15 mouse cellular contexts compared by ENCODE assay signal in genomic region chr12:5254246-5254982, GRCm38 (mm10).
A peak's percentile ranks its signal among the peaks of the same experiment; 100 is the strongest.
DNase-seq lines count a peak whose midpoint lies in the region; ATAC-seq lines count a peak whose summit lies in the region.
"Had no signal": no experiment of that assay in that cellular context is flagged by ENCODE, and none has a peak within 500 bp of the region (broad histone marks: within the 10 kb centered on the region; RNA-seq: fewer than 3 reads in every experiment).

No protein-coding gene starts in this region.

- H3K27ac ChIP-seq in forebrain, embryonic 14.5 days (ENCODE audit: low read depth, low read length) = 0 out of 2 replicates have a peak overlapping the region, but pooled peaks have one; percentile 67
- H3K27ac ChIP-seq in forebrain, embryonic 15.5 days (replicated peaks) = no peak overlapping the region
- H3K27ac ChIP-seq in intestine, embryonic 16.5 days (ENCODE audit: low read length) = peak overlapping the region; percentile 55
- H3K27ac ChIP-seq in kidney, embryonic 14.5 days (ENCODE audit: low read depth, low read length) = no peak overlapping the region
- H3K27ac ChIP-seq: lung, embryonic 15.5 days had no signal

- H3K4me3 ChIP-seq in forebrain, embryonic 14.5 days (ENCODE audit: low read depth, low read length) = no peak overlapping the region
- no peak overlapping the region for H3K4me3 ChIP-seq in forebrain, embryonic 15.5 days
- H3K4me3 ChIP-seq in intestine, embryonic 16.5 days (ENCODE audit: low read length) = no peak overlapping the region
- H3K4me3 ChIP-seq in kidney, embryonic 14.5 days (ENCODE audit: low read length) = no peak overlapping the region
- H3K4me3 ChIP-seq: limb, embryonic 12.5 days; lung, embryonic 15.5 days had no signal

- ATAC-seq in forebrain, embryonic 14.5 days = no peak
- no peak for ATAC-seq in forebrain, embryonic 15.5 days (replicated peaks)
- peak; percentile 47 for ATAC-seq in intestine, embryonic 16.5 days
- no peak for ATAC-seq in kidney, embryonic 14.5 days (ENCODE audit: low FRiP score, low TSS enrichment)
- ATAC-seq: activated CD4-positive, CD25-positive, alpha-beta regulatory T cell, adult 4 months; CD4-positive, CD25-positive, alpha-beta regulatory T cell, adult 4 months had no signal

- no peak overlapping the region for H3K4me2 ChIP-seq in forebrain, embryonic 14.5 days (ENCODE audit: low read length)
- H3K4me2 ChIP-seq in forebrain, embryonic 15.5 days (replicated peaks) = no peak overlapping the region
- H3K4me2 ChIP-seq in intestine, embryonic 16.5 days (ENCODE audit: low read depth, low read length) = no peak overlapping the region
- no peak overlapping the region for H3K4me2 ChIP-seq in kidney, embryonic 14.5 days (replicated peaks; ENCODE audit: low read depth, low read length)
- H3K4me2 ChIP-seq: limb, embryonic 12.5 days; lung, embryonic 15.5 days had no signal

- no peaks in the 10 kb centered on the region for H3K9me3 ChIP-seq in forebrain, embryonic 14.5 days (replicated peaks; ENCODE audit: control insufficient read depth, low read length)
- no peaks in the 10 kb centered on the region for H3K9me3 ChIP-seq in forebrain, embryonic 15.5 days
- no peaks in the 10 kb centered on the region for H3K9me3 ChIP-seq in intestine, embryonic 16.5 days (ENCODE audit: control insufficient read depth, low read length)
- H3K9me3 ChIP-seq in kidney, embryonic 14.5 days (ENCODE audit: control insufficient read depth, low read length) = no peaks in the 10 kb centered on the region
- H3K9me3 ChIP-seq: limb, embryonic 12.5 days; lung, embryonic 15.5 days had no signal

- intact Hi-C loops in gastrocnemius, postnatal 14 days (cut with DNase I; ENCODE audit: low total_unique reads) = no loop called here

- 90% methylated on average over 4 of the region's 4 CpGs for WGBS in forebrain, embryonic 14.5 days
- WGBS in forebrain, embryonic 15.5 days = 91% methylated on average over 4 of the region's 4 CpGs
- WGBS in intestine, embryonic 16.5 days = 66% methylated on average over 4 of the region's 4 CpGs
- WGBS in kidney, embryonic 14.5 days = 76% methylated on average over 4 of the region's 4 CpGs

- peaks cover 28% of the 10 kb centered on the region for H3K4me1 ChIP-seq in forebrain, embryonic 14.5 days (ENCODE audit: control insufficient read depth, insufficient read depth, low read length)
- peaks cover 35% of the 10 kb centered on the region for H3K4me1 ChIP-seq in forebrain, embryonic 15.5 days
- H3K4me1 ChIP-seq in intestine, embryonic 16.5 days (ENCODE audit: control insufficient read depth, insufficient read depth, low read length) = peaks cover 22% of the 10 kb centered on the region
- peaks cover under 1% of the 10 kb centered on the region; the same call in 1 of the 2 replicates for H3K4me1 ChIP-seq in kidney, embryonic 14.5 days (ENCODE audit: control insufficient read depth, insufficient read depth, low read length)

- no peaks in the 10 kb centered on the region for H3K36me3 ChIP-seq in forebrain, embryonic 14.5 days (ENCODE audit: control insufficient read depth, insufficient read depth, low read length)
- H3K36me3 ChIP-seq in forebrain, embryonic 15.5 days = no peaks in the 10 kb centered on the region
- no peaks in the 10 kb centered on the region for H3K36me3 ChIP-seq in intestine, embryonic 16.5 days (ENCODE audit: control insufficient read depth, insufficient read depth, low read length)
- H3K36me3 ChIP-seq in kidney, embryonic 14.5 days (ENCODE audit: control insufficient read depth, insufficient read depth, low read length) = no peaks in the 10 kb centered on the region
- H3K36me3 ChIP-seq: limb, embryonic 12.5 days; lung, embryonic 15.5 days had no signal

- no peak overlapping the region for H3K9ac ChIP-seq in forebrain, embryonic 14.5 days (ENCODE audit: low read length)
- H3K9ac ChIP-seq in forebrain, embryonic 15.5 days (replicated peaks) = no peak overlapping the region
- no peak overlapping the region for H3K9ac ChIP-seq in intestine, embryonic 16.5 days (ENCODE audit: low read depth, low read length)
- H3K9ac ChIP-seq in kidney, embryonic 14.5 days (ENCODE audit: low read depth, low read length) = no peak overlapping the region
- H3K9ac ChIP-seq: forebrain, postnatal 0 days; limb, embryonic 12.5 days; lung, embryonic 15.5 days had no signal

- no peaks in the 10 kb centered on the region for H3K27me3 ChIP-seq in forebrain, embryonic 14.5 days (replicated peaks; ENCODE audit: control insufficient read depth, insufficient read depth, low read length)
- H3K27me3 ChIP-seq in forebrain, embryonic 15.5 days = no peaks in the 10 kb centered on the region
- H3K27me3 ChIP-seq in intestine, embryonic 16.5 days (replicated peaks; ENCODE audit: control insufficient read depth, insufficient read depth, low read length) = no peaks in the 10 kb centered on the region
- no peaks in the 10 kb centered on the region for H3K27me3 ChIP-seq in kidney, embryonic 14.5 days (ENCODE audit: control insufficient read depth, insufficient read depth, low read length)
- H3K27me3 ChIP-seq: limb, embryonic 12.5 days; lung, embryonic 15.5 days had no signal

- DNase-seq in forebrain, embryonic 14.5 days (ENCODE audit: low spot score) = no peak
- DNase-seq in 3T3-L1 (ENCODE audit: low read depth, low spot score) = peak; percentile 5
- peak; percentile 56 for DNase-seq in brain, adult 2 months (ENCODE audit: low read depth, low spot score)
- no peak for DNase-seq in gastrocnemius, postnatal 14 days
- DNase-seq in embryo, embryonic 10.5 days (ENCODE audit: low spot score) = no peak
- DNase-seq: forebrain, postnatal 0 days; kidney, postnatal 10 days; right cerebral cortex, postnatal 14 days had no signal

Comparison
In these comparisons a context has a peak if more than half of its experiments do, and no peak if none do; other contexts are left out.
1. H3K27ac ChIP-seq: peak in forebrain, embryonic 14.5 days (single experiment) and intestine, embryonic 16.5 days (single experiment); none in forebrain, embryonic 15.5 days (single experiment) and kidney, embryonic 14.5 days (single experiment).
2. DNase-seq: peak in 3T3-L1 (single experiment) and brain, adult 2 months (single experiment); none in forebrain, embryonic 14.5 days (single experiment), gastrocnemius, postnatal 14 days (single experiment) and embryo, embryonic 10.5 days (single experiment).